Mouse (Mus musculus): ENCODE results near the gene Anapc5.

The Anapc5 gene

DNA sequence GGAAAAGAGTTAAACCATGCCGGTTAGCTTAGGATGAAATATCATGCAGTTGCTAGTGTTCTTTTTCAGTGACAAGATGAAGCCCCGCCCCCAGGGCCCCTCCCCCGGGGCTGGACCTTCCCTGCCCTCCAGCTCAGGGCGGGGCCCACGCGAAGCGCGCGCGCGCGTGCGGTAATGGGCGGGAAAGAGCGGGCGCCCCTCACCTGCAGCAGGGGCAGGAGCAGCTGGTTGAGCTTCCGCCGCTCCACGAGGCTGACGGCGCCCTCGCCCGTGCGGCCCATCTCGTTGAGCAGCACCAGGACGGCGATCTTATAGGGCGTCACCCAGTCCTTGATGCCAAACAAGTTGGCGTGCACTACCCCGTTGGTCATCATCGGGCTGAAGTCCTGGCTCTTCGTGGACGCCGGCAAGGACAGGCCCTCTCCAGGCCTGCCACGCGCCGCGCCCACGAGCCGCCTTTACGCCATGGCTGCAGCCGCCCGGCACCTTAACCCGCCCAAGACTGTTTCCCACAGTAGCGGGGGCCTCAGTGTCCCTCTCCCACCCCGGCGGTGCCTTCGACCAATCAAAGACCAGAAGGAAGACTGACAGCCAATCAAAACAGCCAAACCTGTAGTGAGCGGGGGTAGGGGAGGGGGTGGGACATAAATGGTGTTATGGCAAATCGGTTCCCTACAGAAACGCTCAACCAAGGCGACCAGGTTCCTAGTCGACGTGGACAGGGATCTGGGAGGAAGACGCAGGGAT lies at the start of gene Anapc5:
Gene Anapc5 (minus strand): TSS at position 563 of the 747 bp plus-strand sequence.
- DNase-seq (ENCODE audit: low spot score in 2 of 2) = peak; percentile 86 to 91

DNA sequence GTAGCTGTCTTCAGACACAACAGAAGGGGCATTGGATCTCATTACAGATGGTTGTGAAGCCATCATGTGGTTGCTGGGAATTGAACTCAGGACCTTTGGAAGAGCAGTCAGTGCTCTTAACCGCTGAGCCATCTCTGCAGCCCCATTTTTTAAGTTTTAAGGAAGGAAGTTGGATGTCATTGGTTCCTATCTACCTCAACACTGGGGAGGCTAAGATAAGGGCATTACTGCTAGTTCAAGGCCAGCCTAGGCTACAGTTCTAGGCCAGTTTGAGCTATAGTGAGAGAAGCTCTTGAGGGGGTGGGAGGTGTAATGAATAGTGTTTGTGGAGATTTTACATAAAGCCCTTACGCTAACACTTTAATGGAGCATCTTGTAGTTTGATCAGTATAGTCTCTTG lies 41.9 kb upstream of the Anapc5 start:
- no peak for DNase-seq (ENCODE audit: low spot score in 2 of 2)

DNA sequence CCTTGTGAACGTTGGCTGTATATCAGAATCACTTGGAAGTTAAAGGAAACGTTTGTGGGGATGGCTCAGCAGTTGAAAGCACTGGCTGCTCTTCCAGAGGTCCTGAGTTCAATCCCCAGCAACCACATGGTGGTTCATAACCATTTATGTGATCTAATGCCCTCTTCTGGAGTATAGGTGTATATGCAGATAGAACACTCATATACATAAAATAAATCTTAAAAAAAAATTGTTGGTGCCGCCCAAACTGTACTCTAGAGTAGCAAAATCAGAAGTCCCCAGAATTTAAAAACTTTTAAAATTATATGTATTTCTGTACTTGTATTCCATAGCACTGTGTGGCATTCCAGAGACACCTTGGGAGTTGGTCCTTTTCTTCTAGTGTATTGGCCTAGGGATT lies 34.7 kb upstream of the Anapc5 start:
- no peak for DNase-seq (ENCODE audit: low spot score in 2 of 2)

DNA sequence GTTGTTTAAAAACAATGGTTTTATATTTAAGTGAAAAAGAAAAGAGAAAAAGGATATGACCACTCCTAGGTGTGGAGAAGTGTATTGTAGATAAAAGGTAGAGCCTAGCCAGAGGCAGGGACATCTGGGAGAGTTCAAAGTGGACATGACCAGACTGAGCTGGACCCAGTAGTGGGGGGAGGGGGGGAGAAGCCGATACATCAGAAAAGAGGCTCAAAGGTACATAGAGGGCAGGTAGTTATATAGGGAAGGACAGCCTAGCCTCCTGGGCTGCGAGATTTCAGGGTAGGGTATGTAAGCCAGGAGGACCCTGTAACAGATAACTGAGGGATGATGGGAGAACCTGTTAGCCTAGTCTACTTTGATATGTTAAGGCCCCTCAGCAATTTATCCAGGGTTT lies 31.5 kb upstream of the Anapc5 start:
- DNase-seq (ENCODE audit: low spot score in 2 of 2) = no peak

DNA sequence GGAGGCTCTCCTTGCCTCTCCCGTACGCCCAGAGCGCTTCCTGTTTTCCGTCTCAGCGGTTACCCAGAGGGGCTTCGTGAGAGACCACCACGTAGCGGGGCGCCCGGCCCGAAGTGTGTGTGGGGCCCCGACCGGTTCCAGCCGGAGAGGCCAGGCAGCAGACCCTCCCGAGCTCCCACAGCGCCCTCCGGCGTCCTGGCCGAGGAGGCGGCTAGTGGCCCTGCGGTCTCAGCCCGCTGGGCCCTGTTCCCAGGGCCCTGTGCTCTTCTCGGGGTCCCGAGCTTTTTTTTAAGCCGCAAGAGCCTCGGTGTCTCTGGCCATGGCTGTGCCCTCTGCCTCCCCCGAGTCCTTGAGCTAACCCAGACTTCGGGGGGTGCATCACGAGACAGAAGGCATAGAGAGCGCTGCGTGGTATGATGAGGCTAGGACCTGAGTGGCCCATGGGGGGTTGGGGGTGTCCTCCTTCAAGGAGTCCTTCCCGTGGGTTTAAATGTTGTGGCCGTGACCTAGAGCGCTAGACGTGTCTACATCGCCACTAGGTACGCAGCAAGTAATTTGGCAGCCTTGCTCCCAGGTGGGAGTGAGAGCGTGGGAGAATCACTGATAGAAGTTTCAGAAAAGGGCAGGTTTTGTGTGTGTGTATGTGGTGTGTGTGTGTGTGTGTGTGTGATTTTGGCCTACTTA lies 29.3 kb upstream of the Anapc5 start:
- DNase-seq (ENCODE audit: low spot score in 2 of 2) = peak in 1 of 2 experiments; percentile 18

DNA sequence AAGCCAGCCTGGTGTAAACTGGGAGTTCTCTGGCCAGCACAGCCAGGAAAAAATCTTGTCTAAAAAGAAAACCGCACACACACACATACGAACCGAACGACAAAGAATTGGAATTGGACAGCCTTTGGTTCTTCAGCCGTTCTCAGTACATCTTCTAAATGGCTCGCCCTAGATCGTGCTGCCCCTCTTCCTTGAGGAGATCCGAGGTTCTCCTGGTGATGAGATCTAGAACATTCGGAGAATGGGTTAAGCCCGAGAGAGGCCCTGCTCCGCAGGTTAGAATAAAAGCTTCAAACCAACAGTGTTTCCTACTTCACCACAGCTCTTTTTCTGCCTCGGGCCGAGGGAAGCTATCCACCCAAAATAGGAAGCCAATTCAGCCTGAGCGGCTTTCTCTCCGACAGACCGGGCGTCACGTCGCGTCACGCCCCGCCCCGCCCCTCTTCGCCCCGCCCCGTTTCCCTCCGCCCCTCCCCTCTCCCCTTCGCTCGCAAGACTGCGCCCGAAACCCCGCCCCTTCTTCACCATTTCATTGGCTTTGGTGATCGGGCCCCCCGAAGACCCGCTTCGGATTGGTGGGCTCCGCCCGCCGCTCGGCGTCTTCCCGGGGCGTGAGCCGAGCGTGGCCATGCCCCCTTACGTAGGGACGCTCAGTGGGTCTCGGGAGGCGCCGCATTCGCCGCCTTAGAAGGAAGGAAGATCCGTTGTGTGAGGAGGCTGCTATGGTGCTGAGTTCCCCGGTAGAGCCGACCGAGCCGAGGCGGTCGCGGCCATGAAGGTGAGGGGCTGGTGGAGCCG lies 28.6 kb upstream of the Anapc5 start, which contains the start of gene Rnf34:
Gene Rnf34 (plus strand): TSS at position 528 of the 798 bp plus-strand sequence.
- DNase-seq (ENCODE audit: low spot score in 2 of 2) = peak; percentile 95

DNA sequence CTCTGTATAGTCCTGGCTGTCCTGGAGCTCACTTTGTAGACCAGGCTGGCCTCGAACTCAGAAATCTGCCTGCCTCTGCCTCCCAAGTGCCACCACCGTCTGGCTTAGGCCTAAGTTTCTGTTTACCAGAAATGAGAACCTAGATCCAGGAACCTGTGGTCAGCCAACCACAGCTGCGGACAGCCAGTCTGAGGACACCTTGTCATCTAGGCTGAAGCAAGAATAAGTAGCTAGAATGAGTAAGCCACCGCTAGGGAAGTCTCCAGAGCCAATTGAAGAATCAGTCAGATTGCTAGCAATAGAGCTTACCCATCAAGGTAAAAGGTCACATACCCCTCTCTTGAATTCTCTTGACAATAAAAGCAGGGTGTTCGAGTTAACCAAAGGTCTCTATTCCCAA lies 22.7 kb upstream of the Anapc5 start:
- no peak for DNase-seq (ENCODE audit: low spot score in 2 of 2)

DNA sequence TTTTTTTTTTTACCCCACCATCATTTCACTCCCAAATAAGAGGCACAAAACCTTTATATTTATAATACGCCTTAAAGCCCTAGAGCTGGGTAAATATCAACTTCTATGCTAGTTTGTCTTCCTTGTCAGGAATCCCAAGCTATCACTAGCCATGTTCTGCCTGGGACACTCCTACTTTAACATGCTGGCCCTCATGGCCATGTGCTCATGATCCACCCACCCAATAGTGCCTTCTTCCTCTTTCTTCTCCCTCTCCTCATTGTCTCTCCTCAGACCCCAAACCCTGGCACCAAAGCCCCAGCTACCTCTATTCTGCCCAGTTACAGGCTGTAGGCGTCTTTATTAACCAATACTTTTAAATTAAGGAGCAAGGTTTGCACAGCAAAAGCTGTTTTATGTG lies 20.0 kb upstream of the Anapc5 start:
- no peak for DNase-seq (ENCODE audit: low spot score in 2 of 2)

DNA sequence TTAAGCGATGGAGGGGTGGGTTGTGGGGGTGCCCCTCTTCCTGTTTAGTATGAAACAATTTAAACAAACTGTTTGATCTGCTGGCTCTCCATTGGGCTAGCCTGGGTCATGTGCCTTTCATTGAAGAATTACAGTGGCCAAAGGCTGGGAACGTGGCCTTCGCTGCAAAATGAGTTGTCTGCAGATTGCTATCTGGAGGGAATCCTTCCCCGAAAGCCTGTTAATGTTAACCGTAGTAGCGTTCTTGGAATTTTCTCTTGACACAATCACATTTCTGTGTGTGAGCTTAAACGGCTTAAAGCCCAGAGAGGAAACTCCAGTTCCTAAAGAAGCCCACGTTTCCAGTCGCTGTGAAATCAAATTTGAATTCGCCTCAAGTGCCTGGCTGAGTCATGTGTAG lies 11.9 kb upstream of the Anapc5 start:
- no peak for DNase-seq (ENCODE audit: low spot score in 2 of 2)

DNA sequence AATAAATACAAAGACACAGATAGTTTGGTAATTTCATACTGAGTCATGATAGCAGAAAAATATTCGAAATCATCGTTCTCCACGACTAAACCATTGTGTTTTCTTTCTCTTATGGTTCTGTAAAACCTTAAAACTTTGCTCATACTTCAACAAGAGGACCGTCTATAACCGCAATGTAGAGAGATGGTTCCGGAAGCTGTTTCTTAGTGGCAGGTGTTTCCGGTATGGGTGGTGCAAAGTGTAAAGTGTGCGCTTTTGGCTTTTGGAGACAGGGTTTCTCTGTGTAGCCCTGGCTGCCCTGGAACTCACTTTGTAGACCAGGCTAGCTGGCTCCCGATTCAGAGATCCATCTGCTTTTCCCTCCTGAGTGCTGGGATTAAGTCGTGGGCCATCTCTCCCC lies 11.4 kb upstream of the Anapc5 start:
- no peak for DNase-seq (ENCODE audit: low spot score in 2 of 2)

DNA sequence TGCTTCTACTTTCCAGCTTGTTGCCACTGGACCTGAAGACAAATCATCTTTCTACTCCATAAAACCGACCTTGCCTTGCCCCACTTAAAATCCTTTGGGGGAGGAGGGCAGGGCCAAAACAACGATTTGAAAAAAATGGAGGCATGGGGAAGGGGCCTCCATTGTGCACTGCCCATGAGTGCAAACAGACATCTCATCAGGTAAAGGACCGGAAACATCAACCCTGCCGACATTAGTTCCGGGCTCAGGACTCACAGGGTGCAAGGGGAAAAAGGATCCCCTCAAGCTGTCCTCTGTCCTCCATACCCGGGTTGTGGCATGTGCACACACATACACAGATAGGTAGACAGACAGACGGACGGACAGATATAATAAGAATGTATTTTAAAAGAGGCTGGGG lies 4.0 kb upstream of the Anapc5 start:
- no peak for DNase-seq (ENCODE audit: low spot score in 2 of 2)

DNA sequence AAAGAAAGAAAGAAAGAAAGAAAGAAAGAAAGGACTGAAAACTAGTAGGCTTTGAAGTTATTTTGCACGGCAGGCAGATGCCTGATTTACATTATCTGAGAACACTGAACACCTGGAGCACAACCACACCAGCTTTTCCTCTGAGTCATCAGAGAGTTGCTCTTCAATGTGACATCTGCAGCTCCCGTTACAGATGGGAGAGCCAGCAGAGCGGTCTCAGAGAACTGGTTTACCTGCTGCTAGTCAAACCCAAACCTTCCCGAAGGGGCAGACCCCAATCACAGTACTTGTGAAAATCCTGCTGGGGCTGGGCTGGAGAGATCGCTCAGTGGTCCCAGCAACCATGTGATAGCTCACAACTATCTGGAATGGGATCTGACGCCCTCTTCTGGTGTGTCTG lies 3.3 kb upstream of the Anapc5 start:
- DNase-seq (ENCODE audit: low spot score in 2 of 2) = no peak

DNA sequence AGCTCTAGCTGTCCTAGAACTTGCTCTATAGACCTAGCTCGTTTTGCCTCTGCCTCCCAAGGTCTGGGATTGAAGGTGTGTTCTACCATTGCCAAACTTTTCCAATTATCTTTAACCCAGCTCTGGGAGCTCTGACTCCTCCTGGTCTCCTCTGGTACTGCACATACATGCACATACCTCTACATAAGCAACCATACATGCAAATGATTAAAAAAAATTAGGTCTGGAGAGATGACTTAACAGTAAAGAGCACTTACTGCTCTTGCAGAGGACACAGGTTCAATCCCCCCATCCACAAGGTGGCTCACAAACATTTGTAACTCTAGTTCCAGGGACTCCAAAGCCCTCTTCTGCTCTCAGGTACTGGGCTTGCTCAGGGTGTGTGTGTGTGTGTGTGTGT lies 2.8 kb upstream of the Anapc5 start:
- no peak for DNase-seq (ENCODE audit: low spot score in 2 of 2)

DNA sequence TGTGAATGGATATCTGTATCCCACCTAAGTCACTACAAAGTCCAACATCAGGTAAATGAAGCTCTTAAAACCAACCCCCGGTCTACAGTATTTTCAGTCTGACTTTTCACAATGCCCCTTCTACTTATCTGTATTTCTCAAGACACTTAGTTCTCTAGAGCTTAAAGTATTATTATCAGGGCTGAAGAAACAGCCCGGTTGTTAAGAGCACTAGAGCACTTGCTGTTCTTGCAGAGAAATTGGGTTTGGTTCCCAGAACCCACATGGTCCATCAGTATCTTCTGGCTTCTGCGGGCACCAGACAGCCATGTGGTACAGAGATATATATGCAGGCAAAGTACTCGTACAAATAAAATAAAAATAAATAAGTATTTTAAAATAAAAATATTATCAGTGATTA lies 1.3 kb upstream of the Anapc5 start:
- DNase-seq (ENCODE audit: low spot score in 2 of 2) = no peak

DNA sequence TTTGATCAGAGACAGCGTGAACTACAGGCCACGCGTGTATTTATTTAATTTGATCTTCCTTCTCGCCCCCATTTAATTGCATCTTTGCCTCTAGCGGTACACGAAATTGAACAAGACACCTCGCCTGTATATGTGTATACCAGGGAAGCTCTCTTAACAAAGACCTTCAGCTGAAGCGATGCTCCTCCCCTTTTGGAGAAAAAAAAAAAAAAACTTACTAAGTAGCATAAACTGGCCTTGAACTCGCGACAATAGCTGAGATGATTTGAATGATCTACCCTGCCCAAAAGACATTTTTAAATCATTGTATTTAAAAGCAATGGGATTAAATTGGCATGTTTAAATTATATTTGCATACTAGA lies 366 bp upstream of the Anapc5 start:
- DNase-seq (ENCODE audit: low spot score in 2 of 2) = no peak

DNA sequence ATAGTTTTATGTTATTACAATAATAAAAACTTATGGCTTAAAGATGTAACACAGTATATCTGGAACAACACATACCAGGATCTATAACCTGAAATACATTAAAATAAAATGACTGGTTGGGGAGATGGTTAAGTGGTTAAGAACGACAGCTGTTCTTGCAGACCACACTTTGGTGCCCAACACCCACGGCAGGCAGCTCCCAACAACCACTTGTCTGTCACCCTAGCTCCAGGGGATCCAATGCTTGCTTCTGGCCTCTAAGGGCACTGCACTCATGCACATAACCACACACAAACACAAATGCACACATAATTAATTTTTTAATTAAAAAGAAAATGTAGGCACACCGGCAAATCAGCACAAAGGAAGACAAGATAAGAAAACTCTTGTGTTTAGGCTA lies 8.4 kb downstream of the Anapc5 start:
- DNase-seq (ENCODE audit: low spot score in 2 of 2) = no peak

DNA sequence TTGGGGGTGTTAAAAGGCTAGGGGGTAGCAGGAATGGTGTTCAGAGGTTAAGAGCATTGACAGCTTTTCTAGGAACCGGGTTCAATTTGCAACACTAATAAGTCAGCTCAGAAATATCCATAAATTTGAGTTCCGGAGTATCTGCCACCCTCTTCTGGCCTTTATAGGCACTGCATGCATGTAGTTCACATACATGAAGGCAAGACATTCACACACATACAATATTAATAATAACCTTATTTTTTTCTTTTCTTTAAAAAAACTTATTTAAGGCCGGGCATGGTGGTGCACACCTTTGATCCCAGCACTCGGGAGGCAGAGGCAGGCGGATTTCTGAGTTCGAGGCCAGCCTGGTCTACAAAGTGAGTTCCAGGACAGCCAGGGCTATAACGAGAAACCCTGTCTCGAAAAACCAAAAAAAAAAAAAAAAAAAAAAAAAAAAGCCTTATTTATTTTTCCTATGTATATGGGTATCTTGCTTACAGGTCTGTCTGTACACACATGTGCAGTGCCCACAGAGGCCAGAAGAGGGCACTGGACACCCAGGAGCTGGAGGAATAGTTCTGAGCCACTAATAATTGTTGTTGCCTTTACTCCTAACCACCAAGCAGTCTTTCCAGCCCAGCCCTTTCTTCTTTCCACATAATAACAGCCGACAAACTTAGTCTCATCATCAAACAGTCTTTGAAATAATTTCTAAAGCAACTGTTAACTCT lies 9.6 kb downstream of the Anapc5 start:
- peak in 1 of 2 experiments; percentile 52 for DNase-seq (ENCODE audit: low spot score in 2 of 2)

DNA sequence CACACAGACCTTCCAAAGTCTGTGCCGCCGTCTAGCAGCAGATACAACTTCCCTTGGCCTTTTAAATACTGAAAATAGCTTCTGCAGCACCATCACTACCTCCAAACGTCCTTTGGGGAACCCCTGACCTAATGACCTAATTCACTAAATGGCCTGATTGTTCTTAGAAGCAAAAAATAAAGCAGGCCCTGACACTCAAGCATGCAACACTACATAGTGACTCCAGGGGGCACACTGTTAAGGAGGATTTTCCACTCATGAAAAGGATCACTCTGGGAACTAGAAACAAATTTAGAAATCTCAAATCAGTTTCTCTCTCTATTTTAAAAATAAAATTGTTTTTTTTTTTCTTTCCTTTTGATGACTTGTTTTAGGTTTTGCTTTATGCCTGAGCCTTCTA lies 15.6 kb downstream of the Anapc5 start:
- DNase-seq (ENCODE audit: low spot score in 2 of 2) = no peak

DNA sequence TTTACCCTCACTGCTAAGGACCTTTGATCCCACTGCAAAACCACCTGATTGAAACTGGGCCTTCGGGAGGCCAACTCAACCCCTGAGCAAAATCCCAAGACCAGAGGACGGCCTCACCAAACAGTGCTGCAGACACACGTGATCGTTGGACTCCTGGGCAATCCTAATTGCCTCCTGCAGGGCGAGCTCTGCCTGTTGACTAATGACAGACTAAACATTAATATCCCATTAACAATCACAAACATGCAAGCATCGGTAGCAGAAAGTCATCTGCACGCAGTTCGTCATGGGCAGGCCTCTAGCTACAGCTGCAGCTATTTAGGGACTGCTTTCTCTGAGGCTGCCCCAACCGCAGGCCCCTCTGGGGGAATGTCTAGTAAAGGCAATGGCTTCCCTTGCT lies 18.4 kb downstream of the Anapc5 start:
- no peak for DNase-seq (ENCODE audit: low spot score in 2 of 2)

DNA sequence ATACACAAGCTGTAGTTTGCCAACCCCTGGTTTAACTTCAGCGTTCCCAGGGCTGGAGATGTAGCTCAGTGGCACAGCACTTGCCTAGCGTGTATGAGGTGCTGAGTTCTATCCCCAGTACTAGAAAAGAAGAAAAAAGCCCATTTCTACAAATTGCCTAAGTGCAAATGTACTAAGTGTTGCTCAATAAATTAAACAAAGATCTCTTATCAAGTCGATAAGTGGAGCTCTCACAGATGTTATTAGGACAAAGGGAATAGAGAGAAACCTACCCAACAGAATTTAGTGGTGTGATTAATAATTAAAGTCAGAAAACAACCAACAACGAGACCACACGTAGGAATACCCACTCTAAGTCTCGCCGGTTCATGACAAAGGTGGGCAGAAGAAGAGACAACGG lies 19.5 kb downstream of the Anapc5 start:
- DNase-seq (ENCODE audit: low spot score in 2 of 2) = no peak

DNA sequence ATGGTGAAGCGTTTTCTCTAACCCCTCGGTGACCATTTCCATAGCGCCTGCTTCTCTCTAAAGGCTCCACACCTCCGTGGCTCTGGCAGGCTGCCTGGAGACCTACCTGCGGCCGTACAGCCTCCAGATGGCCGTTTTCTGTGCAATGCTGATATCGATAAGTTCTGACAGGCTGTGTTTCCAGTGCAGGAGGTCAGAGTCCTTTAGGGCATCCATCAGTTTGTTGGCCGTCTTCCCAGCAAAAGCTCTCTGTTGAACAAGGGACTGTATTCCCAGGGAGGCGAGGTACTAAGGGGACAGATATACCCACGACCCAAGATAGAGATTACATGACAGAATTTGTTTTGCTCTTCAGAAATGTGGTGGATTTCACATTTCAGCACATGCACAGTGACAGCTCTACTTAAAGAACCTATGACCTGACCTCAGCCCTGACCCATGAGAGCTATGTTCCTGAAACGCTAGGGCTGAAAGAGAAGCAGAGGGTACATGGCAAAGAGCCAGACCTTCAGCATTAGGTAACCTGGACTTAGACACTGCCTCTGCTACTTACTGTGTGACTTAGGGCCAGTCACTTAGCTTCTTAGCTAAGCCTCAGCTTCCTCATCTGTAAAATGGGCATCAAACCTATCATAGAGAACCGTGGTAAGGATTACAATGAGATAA lies 20.7 kb downstream of the Anapc5 start:
- DNase-seq (ENCODE audit: low spot score in 2 of 2) = no peak

All from left cerebral cortex, adult 9 months (tissue).